Mouse (Mus musculus) kidney, adult 18-20 months (tissue): ENCODE data around the gene Hemgn.

Experiments used
- DNase-seq: peaks from one replicate; pipeline ENCODE4 v3.0.0; 2021

Gene Hemgn

DNA sequence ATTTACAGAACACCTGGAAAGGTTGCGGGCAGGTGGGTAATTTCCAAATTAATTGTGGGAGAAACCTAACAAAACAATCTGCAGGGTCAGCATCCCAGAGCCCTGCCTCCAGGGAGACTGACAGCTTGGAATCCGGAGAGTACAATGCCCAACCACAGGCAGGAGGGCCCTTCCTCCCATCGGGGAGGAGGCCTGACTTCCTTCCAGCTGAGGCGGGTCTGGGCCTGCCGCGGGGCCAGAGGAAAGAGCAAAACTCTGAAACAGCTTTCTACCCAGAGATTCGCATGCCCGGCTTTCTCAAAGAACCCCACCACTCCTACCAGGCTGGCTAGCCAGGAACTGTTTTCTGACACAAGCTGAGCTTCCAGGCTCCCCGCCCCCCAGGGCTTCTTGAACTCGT lies 60.3 kb downstream of the Hemgn start:
- DNase-seq: no peak

GRCm38 (mm10) chr4:46349530-46349929 lies 63.8 kb downstream of the Hemgn start:
- DNase-seq: no peak

GRCm38 (mm10) chr4:46348897-46349296 lies 64.4 kb downstream of the Hemgn start:
- DNase-seq: no peak

DNA sequence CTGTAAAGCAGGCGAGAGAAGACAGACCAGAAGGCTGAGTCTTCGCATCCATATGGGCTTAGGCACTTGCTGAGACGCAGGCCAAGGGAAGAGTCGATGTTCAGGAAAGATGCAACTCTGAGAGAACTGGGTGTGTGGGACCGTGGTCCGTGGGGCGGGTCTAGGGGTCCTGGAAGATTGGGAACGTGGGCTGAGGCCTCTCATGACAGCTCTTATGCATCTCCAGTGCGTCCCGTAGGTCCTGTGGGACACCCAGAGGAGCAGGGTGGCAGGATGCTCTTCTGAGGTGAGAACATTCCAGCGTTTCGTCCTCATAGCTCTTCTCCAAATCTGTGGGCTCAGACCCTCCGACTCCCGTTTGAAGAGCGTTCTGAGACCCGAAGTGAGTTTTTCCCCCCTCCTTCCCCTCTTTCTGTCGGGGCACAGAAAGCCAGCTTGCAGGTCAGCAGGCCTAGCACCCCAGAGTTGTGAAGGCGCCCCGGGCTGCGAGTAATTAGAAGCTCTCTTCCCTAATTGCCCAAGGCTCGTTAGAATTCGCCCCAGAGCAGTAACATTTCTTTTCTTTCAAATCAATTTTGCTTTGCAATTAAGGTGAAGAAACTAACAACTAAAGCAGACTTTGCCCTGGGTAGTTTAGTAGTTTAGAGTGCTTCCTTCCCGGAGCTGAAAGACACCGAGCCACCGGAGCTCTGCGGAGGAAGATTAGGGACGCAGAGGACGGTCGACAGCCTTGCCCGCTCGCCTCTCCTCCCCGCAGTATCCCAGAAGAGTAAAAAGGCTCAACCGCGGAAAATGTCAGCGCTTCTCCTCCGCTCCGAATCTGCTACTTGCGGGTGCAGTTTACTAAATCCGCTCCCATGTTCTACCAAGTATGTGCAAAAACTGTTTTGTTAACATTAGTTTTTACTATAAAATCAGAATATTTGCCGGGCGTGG lies 65.5 kb downstream of the Hemgn start:
- no peak for DNase-seq

DNA sequence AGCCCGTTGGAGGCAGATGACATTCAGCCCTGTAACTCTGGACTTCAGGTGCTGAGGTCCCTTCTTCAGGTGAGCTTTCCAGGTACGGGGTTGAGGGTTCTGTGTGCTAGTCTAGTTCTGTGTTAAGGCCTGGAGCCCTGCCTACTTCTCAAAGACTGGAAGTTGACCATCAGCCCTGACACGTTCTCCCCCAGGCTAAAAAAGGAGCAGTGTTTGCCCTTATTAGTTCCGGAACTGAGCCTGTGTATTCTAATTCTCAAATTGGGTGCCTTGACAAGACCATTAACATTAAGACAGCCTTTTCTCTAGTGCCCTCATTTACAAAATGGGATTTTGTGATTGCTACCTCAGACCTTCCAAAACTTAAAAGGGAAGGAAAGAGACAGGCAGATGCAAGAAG lies 66.2 kb downstream of the Hemgn start:
- DNase-seq: no peak

DNA sequence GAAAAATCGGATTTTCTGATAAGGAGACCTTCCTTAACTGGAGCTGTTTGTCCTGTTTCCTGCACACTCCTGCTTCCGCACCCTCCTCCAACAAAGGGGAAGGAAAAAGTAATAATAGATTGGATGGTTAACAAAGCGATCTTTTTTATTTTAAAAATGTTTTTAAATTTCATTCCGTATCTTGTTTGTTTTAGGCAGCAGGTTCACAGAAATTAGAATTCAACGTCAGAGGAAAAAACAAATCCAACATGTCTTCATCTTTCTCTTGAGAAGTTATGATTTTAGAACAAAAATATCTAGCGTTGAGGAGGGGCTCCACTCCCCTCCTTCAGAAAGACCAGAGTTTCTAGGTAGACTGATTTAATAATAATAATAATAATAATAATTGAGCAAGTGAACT lies 67.1 kb downstream of the Hemgn start:
- no peak for DNase-seq

DNA sequence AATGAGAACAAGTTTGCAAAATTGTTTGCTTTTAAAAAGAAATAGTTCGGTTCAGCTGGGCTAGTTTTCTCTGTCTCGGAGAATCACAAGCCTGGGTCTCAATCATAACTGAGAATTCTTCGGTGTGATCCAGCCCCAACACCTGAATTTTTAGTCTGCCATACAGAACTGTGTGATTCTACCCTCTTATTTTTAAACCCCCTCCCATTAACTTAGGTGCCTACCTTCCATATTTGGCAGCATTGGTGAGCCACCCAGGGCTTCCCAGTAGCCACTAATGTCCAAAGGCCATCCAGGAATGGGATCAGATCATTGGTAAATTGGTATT lies 67.6 kb downstream of the Hemgn start:
- no peak for DNase-seq

- peak; percentile 10 for DNase-seq
Measured at GRCm38 (mm10) chr4:46345056-46345772, 68.1 kb downstream of the Hemgn start.

- peak; percentile 13 for DNase-seq
Measured at GRCm38 (mm10) chr4:46344288-46344687, 69.0 kb downstream of the Hemgn start.
